Mouse (Mus musculus): ENCODE data around the gene Cenpx. TPM values are rescaled to one million over a fixed set of nuclear protein-coding genes. Genes with fewer than 3 reads are reported as not detected.

Gene Cenpx
- 143 and 147 TPM in 2 replicates for polyA plus RNA-seq (2015; fragmentation: Nextera tagmentation; extraction: Ambion mirVana)

DNA sequence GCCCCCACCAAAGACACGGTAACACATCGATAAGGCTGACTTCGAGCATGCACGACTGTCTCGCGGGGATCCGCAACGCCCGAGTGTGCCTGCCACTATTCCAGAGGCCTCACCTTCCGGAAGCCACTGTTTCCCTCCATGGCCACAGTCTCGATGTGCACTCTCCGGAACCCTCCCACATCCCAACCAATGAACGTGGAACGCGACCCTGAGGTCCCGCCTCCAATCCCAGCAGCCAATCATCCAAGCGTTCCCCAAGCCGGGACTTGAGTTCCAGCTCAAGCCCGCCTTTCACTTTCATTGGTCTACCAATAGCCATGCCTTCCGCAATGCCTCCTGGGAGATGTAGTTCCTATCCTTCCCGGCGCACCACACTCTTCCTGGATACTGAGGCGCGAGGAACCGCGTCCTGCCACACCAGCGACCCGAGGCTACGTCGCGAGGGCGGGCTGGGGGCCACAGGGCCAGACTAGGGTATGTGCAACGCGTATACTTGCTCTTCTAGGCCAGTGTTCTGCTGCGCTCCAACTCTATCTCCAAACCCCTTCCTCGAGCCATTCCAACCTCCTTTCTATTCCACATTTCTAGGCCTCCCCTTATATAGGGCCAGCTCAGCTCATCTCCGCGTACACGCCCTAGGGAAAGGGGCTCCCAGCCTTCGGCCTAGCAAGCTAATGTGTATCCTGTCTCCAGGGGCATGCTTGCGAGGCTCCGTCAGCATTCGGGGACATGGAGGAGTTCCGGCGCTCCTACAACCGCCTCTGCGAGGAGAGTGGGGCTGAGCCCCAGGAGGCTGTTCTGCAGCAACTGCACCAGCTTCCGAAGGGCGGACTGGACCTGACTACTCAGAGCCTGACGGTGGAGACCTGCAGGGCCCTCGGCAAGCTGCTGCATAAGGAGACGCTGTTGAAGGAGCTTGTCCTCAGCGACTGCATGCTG is at the start of gene Cenpx, which contains the start of gene Lrrc45:
Gene Cenpx, minus strand, starts transcription at position 159 of the 939 bp plus-strand sequence.
Gene Lrrc45, plus strand, starts transcription at position 346 of the 939 bp plus-strand sequence.

DNA sequence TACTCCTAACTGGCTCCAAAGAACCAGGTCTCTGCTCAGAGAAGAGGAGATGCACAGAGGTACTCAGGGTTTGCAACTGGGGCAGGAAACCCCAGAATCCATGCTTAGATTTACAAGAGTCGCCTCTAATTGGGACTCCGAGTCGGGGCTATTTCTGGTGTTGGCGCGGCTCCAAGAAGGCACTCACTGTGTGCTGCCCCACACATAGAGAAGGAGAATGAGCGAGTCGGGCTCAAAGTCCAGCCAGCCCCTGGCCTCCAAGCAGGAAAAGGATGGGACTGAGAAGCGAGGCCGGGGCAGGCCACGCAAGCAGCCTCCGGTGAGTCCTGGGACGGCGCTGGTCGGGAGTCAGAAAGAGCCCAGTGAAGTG is 49.1 kb upstream of the Cenpx start, which contains the start of gene Hmga1b:
Gene Hmga1b, plus strand, starts transcription at position 123 of the 370 bp plus-strand sequence.

DNA sequence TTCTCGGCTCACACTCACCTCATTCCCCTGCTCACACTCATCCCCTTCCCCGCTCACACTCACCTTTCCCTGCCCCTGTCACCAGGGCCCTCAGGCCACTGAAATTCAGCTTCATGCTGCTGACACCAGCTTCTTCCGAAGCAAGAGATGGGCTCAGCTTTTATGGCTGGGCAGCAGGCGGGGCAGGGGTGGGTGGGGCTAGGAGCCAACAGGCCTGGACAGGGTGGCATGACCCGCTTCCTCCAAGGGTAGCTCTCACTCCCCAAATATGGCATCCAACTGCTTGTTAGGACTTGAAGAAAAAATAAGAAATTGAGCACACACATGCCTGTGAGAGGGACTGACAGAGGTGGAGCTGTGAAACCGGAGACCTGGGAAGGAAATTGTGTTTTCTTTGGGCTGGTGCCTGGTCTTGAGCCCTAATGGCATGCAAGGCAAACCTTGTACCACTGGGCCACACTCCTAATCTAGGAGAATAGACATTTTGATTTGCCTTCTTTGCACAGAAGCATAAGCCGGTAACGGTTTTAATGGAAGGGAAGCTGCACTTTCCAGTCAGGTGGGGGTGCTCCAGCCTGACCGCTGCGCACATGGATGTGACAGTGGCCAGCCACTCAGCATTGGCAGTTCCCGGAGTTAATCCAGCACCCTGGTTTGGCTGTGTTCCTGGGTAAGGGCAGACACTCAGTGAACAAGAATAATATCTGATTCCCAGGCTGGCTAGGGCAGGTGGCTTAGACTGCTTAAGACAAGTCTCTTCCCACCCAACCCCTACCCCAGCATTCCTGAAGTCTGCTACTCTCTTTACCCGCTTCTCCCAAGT is 18.5 kb upstream of the Cenpx start, which contains the start of gene Cbr2:
Gene Cbr2, minus strand, starts transcription at position 257 of the 823 bp plus-strand sequence.

DNA sequence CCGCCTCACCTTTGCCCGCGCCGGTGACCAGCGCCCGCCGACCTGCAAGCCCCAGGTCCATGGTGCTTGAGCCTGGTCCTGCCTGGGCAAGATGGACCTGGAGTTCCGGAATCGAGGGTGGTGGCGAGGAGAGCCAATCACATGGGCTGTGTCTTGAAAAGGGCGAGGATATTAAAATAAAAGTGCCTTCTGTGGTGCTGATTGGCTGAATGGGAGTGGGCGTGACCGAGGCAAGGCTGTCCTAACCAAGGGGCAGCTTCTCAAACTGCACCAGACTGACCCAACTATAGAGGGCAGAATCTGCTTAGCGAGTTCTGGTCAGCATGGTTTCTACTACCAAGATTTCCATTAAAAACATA is 13.6 kb upstream of the Cenpx start, which contains the start of gene Dcxr:
Gene Dcxr, minus strand, starts transcription at position 113 of the 359 bp plus-strand sequence.

DNA sequence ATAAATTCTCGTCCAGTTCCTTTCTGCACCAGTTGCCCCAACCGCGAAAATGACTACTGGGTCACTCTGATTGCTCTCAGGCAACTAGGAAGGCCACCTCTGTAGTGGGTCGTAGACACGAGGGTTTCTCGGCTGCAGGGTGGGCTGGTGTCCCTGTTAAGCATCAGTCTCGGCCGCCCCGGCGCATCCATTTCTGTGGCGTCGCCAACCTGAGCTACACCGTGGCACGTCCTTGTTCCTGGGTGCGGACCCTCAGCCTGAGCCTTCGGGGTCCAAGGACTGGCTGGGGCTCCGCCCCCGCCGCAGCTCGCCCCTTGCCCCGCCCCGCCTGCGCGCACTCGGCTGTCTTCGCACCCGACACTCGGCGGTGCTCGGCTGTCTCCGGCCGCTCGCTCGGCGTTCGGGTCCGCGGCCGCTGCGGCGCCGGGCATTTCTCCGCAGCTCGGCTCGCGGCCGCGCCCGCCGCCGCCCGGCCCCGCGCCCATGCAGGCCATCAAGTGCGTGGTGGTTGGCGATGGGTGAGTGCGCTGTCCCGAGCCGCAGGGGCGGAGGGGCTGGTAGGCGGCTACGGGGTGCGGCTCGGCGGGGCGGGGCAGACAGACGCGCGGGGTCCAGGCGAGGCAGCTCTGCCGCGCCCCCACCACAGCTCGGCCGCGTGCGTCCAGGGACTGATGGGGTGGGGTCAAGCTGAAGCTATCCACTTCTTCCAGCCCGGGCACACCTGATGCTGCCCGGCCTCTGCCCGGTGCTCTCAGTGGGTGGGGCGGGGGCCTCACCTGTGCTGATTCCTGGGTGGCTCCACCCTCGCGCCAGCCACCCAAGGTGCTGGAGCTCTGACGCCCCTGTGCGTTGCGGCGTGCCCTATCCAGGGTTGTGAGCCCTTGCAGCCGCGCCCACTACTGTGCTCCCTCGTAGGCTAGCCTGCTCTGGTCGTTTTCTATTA is 7.9 kb upstream of the Cenpx start, which contains the start of gene Rac3:
Gene Rac3, plus strand, starts transcription at position 347 of the 943 bp plus-strand sequence.

DNA sequence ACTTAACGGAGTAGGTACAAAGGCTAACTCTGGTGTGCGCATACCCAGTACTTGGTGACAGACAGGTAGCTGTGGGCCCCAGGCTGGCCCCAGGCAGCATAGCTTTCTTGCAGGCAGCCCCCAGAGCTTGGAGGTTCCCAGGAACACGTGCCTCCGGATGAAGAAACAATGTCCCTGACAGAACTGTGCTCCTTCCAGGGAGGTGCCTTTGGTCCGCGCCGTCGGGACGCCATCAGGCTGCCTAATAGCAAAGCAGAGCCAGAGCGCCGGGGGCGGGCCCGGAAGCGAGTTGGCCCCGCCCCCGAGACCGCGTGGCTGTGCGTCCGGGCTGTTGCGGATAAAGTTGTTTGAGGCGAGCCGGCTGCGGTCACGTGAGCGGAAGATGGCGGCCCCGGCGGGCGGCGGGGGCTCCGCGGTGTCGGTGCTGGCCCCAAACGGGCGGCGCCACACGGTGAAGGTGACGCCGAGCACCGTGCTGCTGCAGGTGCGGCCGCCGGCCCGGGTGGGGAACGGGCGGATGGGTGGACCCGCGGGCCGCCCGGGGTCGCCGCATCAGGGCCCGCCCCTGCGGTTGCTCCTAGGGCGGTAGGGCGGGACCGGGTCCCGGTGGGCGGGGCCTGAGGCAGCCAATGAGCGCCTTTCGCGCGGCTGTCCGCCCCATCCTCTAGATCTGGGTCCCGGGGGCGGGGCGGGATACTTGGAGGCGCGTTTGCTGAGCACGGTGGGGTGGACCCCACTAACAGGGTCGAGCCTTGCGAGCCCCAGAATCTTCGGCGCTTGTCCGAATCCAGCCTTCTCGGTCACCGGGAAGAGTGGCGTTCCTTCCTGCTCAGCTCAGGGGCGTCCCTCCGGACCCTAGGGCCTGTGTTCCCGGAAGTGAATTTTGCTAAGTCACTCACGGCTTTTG is 40.6 kb downstream of the Cenpx start, which contains the start of gene Aspscr1:
Gene Aspscr1, plus strand, starts transcription at position 287 of the 907 bp plus-strand sequence.

DNA sequence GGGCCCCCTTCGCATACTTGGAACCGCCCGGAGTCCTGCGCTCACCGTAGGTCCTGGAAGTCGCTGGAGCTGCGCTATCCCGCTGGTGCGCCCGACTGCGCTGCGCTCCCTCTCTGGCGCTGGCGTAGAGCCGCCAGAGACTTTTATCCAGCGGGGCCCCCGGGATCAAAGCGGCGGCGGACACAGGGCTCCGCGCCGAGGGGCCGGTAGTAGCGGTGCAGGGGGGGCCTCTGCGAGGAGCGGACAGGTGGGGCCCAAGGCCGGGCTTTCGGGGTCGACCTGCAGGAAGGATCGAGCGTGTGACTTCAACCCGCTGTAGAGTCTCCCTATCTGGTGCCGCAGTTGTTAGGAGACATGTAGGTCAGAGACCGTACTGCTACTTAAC is 52.5 kb downstream of the Cenpx start, which contains the start of gene Notum:
Gene Notum, minus strand, starts transcription at position 100 of the 385 bp plus-strand sequence.

Other genes starting within 250 kb of the Cenpx start
- 22.7 TPM in 2 replicates for gene Arl16, start 246.1 kb downstream of the Cenpx start, polyA plus RNA-seq (2015; fragmentation: Nextera tagmentation; extraction: Ambion mirVana)
- 99.2 and 107 TPM in 2 replicates for gene Mrpl12, start 229.1 kb downstream of the Cenpx start, polyA plus RNA-seq (2015; fragmentation: Nextera tagmentation; extraction: Ambion mirVana)
- gene Slc25a10, start 221.9 kb downstream of the Cenpx start, polyA plus RNA-seq (2015; fragmentation: Nextera tagmentation; extraction: Ambion mirVana), result 16.9 and 18.6 TPM in 2 replicates
- 0.13 TPM in 1 of 2 replicates, not detected in the other for gene Gcgr, start 183.0 kb downstream of the Cenpx start, polyA plus RNA-seq (2015; fragmentation: Nextera tagmentation; extraction: Ambion mirVana)
- gene Mcrip1, start 164.0 kb downstream of the Cenpx start, polyA plus RNA-seq (2015; fragmentation: Nextera tagmentation; extraction: Ambion mirVana), result 76.2 and 89.7 TPM in 2 replicates
- gene Ppp1r27, start 162.6 kb downstream of the Cenpx start, polyA plus RNA-seq (2015; fragmentation: Nextera tagmentation; extraction: Ambion mirVana), result not detected in 2 replicates
- gene P4hb, start 140.5 kb downstream of the Cenpx start, polyA plus RNA-seq (2015; fragmentation: Nextera tagmentation; extraction: Ambion mirVana), result 206 and 241 TPM in 2 replicates
- 234 and 266 TPM in 2 replicates for gene Arhgdia, start 132.1 kb downstream of the Cenpx start, polyA plus RNA-seq (2015; fragmentation: Nextera tagmentation; extraction: Ambion mirVana)
- gene Alyref, start 115.4 kb downstream of the Cenpx start, polyA plus RNA-seq (2015; fragmentation: Nextera tagmentation; extraction: Ambion mirVana), result 381 and 432 TPM in 2 replicates
- 120 and 128 TPM in 2 replicates for gene Anapc11, start 115.3 kb downstream of the Cenpx start, polyA plus RNA-seq (2015; fragmentation: Nextera tagmentation; extraction: Ambion mirVana)
- 2.7 and 5.2 TPM in 2 replicates for gene Npb, start 105.3 kb downstream of the Cenpx start, polyA plus RNA-seq (2015; fragmentation: Nextera tagmentation; extraction: Ambion mirVana)
- 48.5 and 54.1 TPM in 2 replicates for gene Pcyt2, start 95.8 kb downstream of the Cenpx start, polyA plus RNA-seq (2015; fragmentation: Nextera tagmentation; extraction: Ambion mirVana)
- gene Sirt7, start 88.5 kb downstream of the Cenpx start, polyA plus RNA-seq (2015; fragmentation: Nextera tagmentation; extraction: Ambion mirVana), result 49.4 and 54.1 TPM in 2 replicates
- 40.0 and 41.2 TPM in 2 replicates for gene Mafg, start 80.1 kb downstream of the Cenpx start, polyA plus RNA-seq (2015; fragmentation: Nextera tagmentation; extraction: Ambion mirVana)
- 3.5 and 5.2 TPM in 2 replicates for gene Pycr1, start 70.0 kb downstream of the Cenpx start, polyA plus RNA-seq (2015; fragmentation: Nextera tagmentation; extraction: Ambion mirVana)
- 0.23 and 0.29 TPM in 2 replicates for gene Myadml2, start 65.6 kb downstream of the Cenpx start, polyA plus RNA-seq (2015; fragmentation: Nextera tagmentation; extraction: Ambion mirVana)
- not detected in 2 replicates for gene Notum, start 52.6 kb downstream of the Cenpx start, polyA plus RNA-seq (2015; fragmentation: Nextera tagmentation; extraction: Ambion mirVana)
- gene Aspscr1, start 40.8 kb downstream of the Cenpx start, polyA plus RNA-seq (2015; fragmentation: Nextera tagmentation; extraction: Ambion mirVana), result 60.0 and 64.9 TPM in 2 replicates
- 12.3 and 13.8 TPM in 2 replicates for gene Lrrc45, start 187 bp upstream of the Cenpx start, polyA plus RNA-seq (2015; fragmentation: Nextera tagmentation; extraction: Ambion mirVana)
- gene Rac3, start 7.7 kb upstream of the Cenpx start, polyA plus RNA-seq (2015; fragmentation: Nextera tagmentation; extraction: Ambion mirVana), result 3.1 and 3.6 TPM in 2 replicates
- 9.0 and 14.8 TPM in 2 replicates for gene Dcxr, start 13.5 kb upstream of the Cenpx start, polyA plus RNA-seq (2015; fragmentation: Nextera tagmentation; extraction: Ambion mirVana)
- gene Cbr2, start 18.4 kb upstream of the Cenpx start, polyA plus RNA-seq (2015; fragmentation: Nextera tagmentation; extraction: Ambion mirVana), result 1.2 and 3.8 TPM in 2 replicates
- 3.8 and 5.0 TPM in 2 replicates for gene Hmga1b, start 49.1 kb upstream of the Cenpx start, polyA plus RNA-seq (2015; fragmentation: Nextera tagmentation; extraction: Ambion mirVana)
- gene Rfng, start 70.5 kb upstream of the Cenpx start, polyA plus RNA-seq (2015; fragmentation: Nextera tagmentation; extraction: Ambion mirVana), result 11.9 and 13.8 TPM in 2 replicates
- gene Gps1, start 70.5 kb upstream of the Cenpx start, polyA plus RNA-seq (2015; fragmentation: Nextera tagmentation; extraction: Ambion mirVana), result 73.2 and 75.4 TPM in 2 replicates
- 58.0 and 60.3 TPM in 2 replicates for gene Dus1l, start 82.7 kb upstream of the Cenpx start, polyA plus RNA-seq (2015; fragmentation: Nextera tagmentation; extraction: Ambion mirVana)
- gene Fasn, start 110.8 kb upstream of the Cenpx start, polyA plus RNA-seq (2015; fragmentation: Nextera tagmentation; extraction: Ambion mirVana), result 7.5 and 8.1 TPM in 2 replicates
- gene Ccdc57, start 219.1 kb upstream of the Cenpx start, polyA plus RNA-seq (2015; fragmentation: Nextera tagmentation; extraction: Ambion mirVana), result 2.4 and 3.1 TPM in 2 replicates
- 30.7 and 31.2 TPM in 2 replicates for gene Slc16a3, start 234.7 kb upstream of the Cenpx start, polyA plus RNA-seq (2015; fragmentation: Nextera tagmentation; extraction: Ambion mirVana)

Data from spleen, postnatal 0 days (tissue).